ENCODE assay signal across 10 mouse cellular contexts in the genomic region with DNA sequence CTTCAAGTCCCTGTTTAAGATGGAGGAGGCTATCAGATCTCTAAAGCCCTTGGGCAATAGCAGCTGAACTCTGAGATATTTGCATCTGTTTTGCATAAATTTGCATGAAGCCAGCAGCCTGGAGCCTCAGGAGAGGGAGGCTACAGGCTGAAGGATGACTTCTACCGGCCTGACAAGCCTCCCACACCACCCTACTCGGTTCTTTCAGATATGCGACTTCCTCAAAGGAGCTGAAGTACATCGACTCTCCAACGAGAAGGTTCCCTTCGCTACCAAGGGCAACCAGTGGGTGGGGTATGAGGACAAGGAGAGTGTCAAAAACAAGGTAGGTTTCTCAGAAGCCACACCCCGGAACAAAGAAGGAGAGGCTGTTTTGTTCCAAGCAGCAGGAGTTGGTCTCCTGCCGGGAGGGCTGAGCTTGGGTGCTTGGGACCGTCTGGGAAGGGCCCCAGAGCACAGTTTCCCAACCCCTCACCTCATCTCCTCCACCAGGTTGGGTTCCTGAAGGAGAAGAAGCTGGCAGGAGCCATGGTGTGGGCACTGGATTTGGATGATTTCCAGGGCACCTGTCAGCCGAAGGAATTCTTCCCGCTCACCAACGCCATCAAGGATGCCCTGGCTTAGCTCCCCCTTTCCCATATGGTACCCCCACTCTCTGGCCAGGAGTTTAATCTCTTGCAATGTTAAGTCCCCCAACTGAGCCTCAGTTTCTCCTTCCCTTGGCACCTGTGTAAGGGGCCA. TPM values are rescaled to one million over a fixed set of nuclear protein-coding genes. Genes with fewer than 3 reads are reported as not detected.
A peak's percentile ranks its signal among the peaks of the same experiment; 100 is the strongest.
DNase-seq lines count a peak whose midpoint lies in the region; ATAC-seq lines count a peak whose summit lies in the region.
"Had no signal": no experiment of that assay in that cellular context is flagged by ENCODE, and none has a peak within 500 bp of the region (broad histone marks: within the 10 kb centered on the region; RNA-seq: fewer than 3 reads in every experiment).

No protein-coding gene starts in this region.

- H3K4me3 ChIP-seq in heart, embryonic 13.5 days: no peak overlapping the region
- H3K4me3 ChIP-seq in forebrain, embryonic 16.5 days (replicated peaks; ENCODE audit: low read length): no peak overlapping the region
- H3K4me3 ChIP-seq in limb, embryonic 10.5 days: no peak overlapping the region
- H3K4me3 ChIP-seq: neural tube, embryonic 13.5 days had no signal

- no peak overlapping the region for H3K9ac ChIP-seq in heart, embryonic 13.5 days
- H3K9ac ChIP-seq in forebrain, embryonic 16.5 days (replicated peaks; ENCODE audit: low read depth, low read length): no peak overlapping the region
- H3K9ac ChIP-seq: neural tube, embryonic 13.5 days had no signal

- ATAC-seq in heart, embryonic 13.5 days (ENCODE audit: extremely low read depth, insufficient number of reproducible peaks, low FRiP score, low TSS enrichment): no peak
- ATAC-seq in forebrain, embryonic 16.5 days: 0 out of 2 replicates have a peak, but pooled peaks have one; percentile 50

- 30% methylated on average over 12 of the region's 12 CpGs for WGBS in heart, embryonic 13.5 days
- 21% methylated on average over 12 of the region's 12 CpGs for WGBS in forebrain, embryonic 16.5 days
- WGBS in limb, embryonic 10.5 days: 24% methylated on average over 12 of the region's 12 CpGs

- H3K27me3 ChIP-seq in heart, embryonic 13.5 days (replicated peaks): peaks cover 53% of the 10 kb centered on the region
- H3K27me3 ChIP-seq in forebrain, embryonic 16.5 days (replicated peaks; ENCODE audit: control insufficient read depth, insufficient read depth, low read length): no peaks in the 10 kb centered on the region
- H3K27me3 ChIP-seq in limb, embryonic 10.5 days (ENCODE audit: low read depth, poor library complexity, severe bottlenecking): peaks cover 25% of the 10 kb centered on the region
- H3K27me3 ChIP-seq: neural tube, embryonic 13.5 days had no signal

- H3K27ac ChIP-seq in heart, embryonic 13.5 days (replicated peaks): no peak overlapping the region
- 0 out of 2 replicates have a peak overlapping the region, but pooled peaks have one; percentile 4 for H3K27ac ChIP-seq in forebrain, embryonic 16.5 days (ENCODE audit: low read length)
- H3K27ac ChIP-seq in limb, embryonic 10.5 days: no peak overlapping the region
- H3K27ac ChIP-seq: neural tube, embryonic 13.5 days had no signal

- no peaks in the 10 kb centered on the region for H3K36me3 ChIP-seq in heart, embryonic 13.5 days
- H3K36me3 ChIP-seq in forebrain, embryonic 16.5 days (ENCODE audit: control insufficient read depth, insufficient read depth): no peaks in the 10 kb centered on the region
- no peaks in the 10 kb centered on the region for H3K36me3 ChIP-seq in limb, embryonic 10.5 days
- H3K36me3 ChIP-seq: neural tube, embryonic 13.5 days had no signal

- peaks cover 22% of the 10 kb centered on the region for H3K4me1 ChIP-seq in heart, embryonic 13.5 days
- H3K4me1 ChIP-seq in forebrain, embryonic 16.5 days (replicated peaks; ENCODE audit: control insufficient read depth, insufficient read depth, low read length): peaks cover 9% of the 10 kb centered on the region
- H3K4me1 ChIP-seq in limb, embryonic 10.5 days: peaks cover 23% of the 10 kb centered on the region

- H3K9me3 ChIP-seq in heart, embryonic 13.5 days: no peaks in the 10 kb centered on the region
- no peaks in the 10 kb centered on the region for H3K9me3 ChIP-seq in forebrain, embryonic 16.5 days (ENCODE audit: control insufficient read depth, low read length)
- H3K9me3 ChIP-seq in limb, embryonic 10.5 days (replicated peaks): no peaks in the 10 kb centered on the region
- H3K9me3 ChIP-seq: neural tube, embryonic 13.5 days had no signal

- no peak for DNase-seq in heart, postnatal 14 days
- peak; percentile 96 for DNase-seq in ES-CJ7 (ENCODE audit: low read depth, low spot score)
- peak; percentile 60 for DNase-seq in lung, postnatal 14 days
- no peak for DNase-seq in embryo, embryonic 11 days
- no peak for DNase-seq in limb, embryonic 10.5 days (ENCODE audit: low spot score)
- DNase-seq in frontal cortex, postnatal 10 days (ENCODE audit: low spot score in 2 of 2): no peak

- intact Hi-C loops in heart, postnatal 14 days (cut with DNase I): no loop called here

- H3K4me2 ChIP-seq in heart, embryonic 13.5 days: peak overlapping the region; percentile 33
- 0 out of 2 replicates have a peak overlapping the region, but pooled peaks have one; percentile 16 for H3K4me2 ChIP-seq in forebrain, embryonic 16.5 days (ENCODE audit: low read length)
- H3K4me2 ChIP-seq: neural tube, embryonic 13.5 days had no signal

RNA-seq across cellular contexts. Expression of a gene that starts 4.1 kb away (rescaled TPM):
- 0.67 and 2.1 TPM in 2 replicates for polyA plus RNA-seq in heart, embryonic 13.5 days (2015; fragmentation: Nextera tagmentation; extraction: Ambion mirVana)
- total RNA-seq in heart, postnatal 14 days (2021): not detected
- polyA plus RNA-seq in forebrain, embryonic 16.5 days (2015; fragmentation: Nextera tagmentation; extraction: Ambion mirVana): 0.24 TPM in 1 of 2 replicates, not detected in the other
- polyA plus RNA-seq in limb, embryonic 10.5 days (2016; fragmentation: Nextera tagmentation; extraction: Ambion mirVana): 0.56 and 0.98 TPM in 2 replicates
- polyA plus RNA-seq: intestine, embryonic 14.5 days had no signal

RNA-seq across cellular contexts. Expression of a gene that starts 7.2 kb away (rescaled TPM):
- polyA plus RNA-seq in heart, embryonic 13.5 days (2015; fragmentation: Nextera tagmentation; extraction: Ambion mirVana): 0.66 and 1.5 TPM in 2 replicates
- total RNA-seq in heart, postnatal 14 days (2021): under 1 TPM; 0.62 to 0.71 TPM
- 1.9 and 2.1 TPM in 2 replicates for polyA plus RNA-seq in forebrain, embryonic 16.5 days (2015; fragmentation: Nextera tagmentation; extraction: Ambion mirVana)
- 0.80 TPM in 1 of 2 replicates, not detected in the other for polyA plus RNA-seq in limb, embryonic 10.5 days (2016; fragmentation: Nextera tagmentation; extraction: Ambion mirVana)

RNA-seq across cellular contexts. Expression of a gene that starts 46.1 kb away (rescaled TPM):
- 8.3 and 9.0 TPM in 2 replicates for polyA plus RNA-seq in heart, embryonic 13.5 days (2015; fragmentation: Nextera tagmentation; extraction: Ambion mirVana)
- 10 to 100 TPM; 20.3 to 23.0 TPM for total RNA-seq in heart, postnatal 14 days (2021)
- polyA plus RNA-seq in forebrain, embryonic 16.5 days (2015; fragmentation: Nextera tagmentation; extraction: Ambion mirVana): 21.3 and 21.5 TPM in 2 replicates
- polyA plus RNA-seq in limb, embryonic 10.5 days (2016; fragmentation: Nextera tagmentation; extraction: Ambion mirVana): 0.06 and 0.69 TPM in 2 replicates

Comparison
In these comparisons a context has a peak if more than half of its experiments do, and no peak if none do; other contexts are left out.
1. DNase-seq: peak in ES-CJ7 (single experiment) and lung, postnatal 14 days (single experiment); none in heart, postnatal 14 days (0 of 2), embryo, embryonic 11 days (single experiment), limb, embryonic 10.5 days (single experiment) and frontal cortex, postnatal 10 days (0 of 2).